Mouse (Mus musculus): ENCODE measurements around the gene Ada.

Gene Ada

DNA sequence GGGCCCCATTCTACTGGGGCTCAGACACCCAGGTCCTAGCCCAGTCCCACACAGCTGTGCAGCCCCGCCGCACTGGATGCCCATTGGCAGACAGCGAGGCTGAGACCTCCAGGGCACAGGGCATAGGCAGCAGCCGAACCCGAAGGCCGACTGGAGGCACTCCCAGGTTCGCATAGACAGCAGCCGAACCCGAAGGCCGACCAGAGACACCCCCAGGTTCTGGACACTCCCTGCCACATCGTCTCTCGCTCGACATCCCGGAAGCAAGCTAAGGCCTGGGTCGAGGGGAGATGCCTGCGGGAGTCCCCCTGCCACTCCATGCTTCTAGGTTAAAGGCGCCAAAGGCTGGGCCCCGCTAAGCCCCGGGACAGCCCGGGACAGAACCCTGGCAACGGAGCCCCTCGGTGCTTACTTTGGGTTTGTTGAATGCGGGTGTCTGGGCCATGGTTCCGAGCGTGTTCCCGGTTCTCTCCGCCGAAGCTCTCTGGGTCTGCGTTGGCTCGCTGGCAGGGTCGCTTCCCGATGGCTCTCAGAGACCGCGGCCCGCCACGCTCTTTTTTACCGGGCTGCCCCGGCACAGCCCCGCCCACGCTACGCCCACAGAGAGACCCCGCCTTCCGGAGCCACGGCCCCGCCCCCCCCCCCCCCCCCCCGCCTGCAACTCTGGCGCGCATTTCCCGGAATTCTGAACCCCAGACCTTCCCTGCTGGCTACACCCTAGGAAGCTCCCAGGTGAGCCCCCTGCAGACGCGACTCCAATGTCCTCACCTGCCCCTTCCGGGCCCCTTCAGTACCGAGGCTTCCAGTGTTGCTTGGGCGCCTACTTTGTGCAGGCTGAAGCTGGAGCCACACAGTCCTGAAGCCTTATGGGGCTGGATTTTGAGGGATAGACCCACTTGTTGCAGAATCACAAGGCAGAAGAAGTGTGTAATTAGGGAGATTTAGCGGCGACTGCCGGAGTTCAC, at the start of gene Ada:
Ada (minus strand) TSS at position 593 of the 965 bp plus-strand sequence.
- WGBS, result 6% methylated on average over 55 of the region's 57 CpGs

DNA sequence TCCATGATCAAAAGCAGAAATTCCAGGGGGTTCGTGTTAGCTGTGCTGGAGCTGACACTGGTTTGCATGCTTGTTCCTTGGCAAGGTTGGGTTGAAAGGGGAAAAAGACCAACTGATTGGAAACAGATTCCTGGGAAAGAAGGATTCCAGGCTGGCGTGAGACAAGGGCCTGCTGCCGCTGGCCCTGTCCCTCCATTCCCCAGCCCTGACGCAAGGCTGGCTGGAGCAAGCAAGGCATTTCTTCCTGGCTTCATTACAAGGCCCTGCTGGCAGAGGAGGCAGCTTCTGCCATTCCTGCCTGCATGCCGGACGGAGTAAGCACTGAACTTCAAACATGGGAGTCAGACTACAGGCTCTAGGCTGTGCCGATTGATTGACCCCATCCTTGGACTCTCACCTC, 48.4 kb upstream of the Ada start:
- 76% methylated on average over 7 of the region's 7 CpGs for WGBS

DNA sequence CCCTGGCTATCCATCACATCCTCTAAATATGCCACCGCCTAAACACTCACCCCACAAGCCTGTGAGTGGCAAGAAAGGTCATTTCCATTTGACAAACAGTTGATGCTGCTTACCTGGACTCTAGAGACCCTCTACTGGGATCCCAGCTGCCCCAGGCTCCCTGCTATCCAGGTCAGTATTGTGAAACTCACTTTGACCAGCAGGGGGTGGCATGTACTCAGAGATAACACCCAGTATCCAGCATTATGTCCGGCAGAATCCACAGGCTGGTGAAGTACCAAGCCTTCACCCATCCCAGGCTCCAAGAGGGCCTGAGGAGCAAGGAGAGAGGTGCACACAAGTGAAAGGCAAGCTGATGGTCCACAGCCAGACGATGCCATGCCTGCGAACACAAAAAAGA, 38.4 kb upstream of the Ada start:
- WGBS, result 75% methylated on average over 4 of the region's 4 CpGs

DNA sequence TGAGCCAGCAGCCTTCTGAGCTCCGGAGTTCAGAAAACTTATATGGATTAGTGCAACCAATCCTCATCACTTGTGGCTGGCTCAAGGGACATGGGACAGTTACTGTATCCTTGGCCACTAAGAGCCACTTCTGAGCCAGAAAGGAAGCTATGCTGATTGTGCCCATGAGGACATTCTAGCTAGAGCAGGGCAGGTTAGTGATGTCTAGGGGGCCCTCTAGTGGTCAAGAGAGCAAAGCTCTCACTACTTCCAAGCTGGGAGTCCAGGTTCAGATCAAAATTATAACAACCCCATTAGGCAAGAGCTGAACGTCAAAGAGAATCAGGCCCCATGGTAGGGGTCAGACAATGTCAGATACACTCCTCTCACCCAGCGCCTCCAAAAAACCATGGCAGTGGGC, 37.7 kb upstream of the Ada start:
- WGBS, result 40% methylated on average over 3 of the region's 3 CpGs

DNA sequence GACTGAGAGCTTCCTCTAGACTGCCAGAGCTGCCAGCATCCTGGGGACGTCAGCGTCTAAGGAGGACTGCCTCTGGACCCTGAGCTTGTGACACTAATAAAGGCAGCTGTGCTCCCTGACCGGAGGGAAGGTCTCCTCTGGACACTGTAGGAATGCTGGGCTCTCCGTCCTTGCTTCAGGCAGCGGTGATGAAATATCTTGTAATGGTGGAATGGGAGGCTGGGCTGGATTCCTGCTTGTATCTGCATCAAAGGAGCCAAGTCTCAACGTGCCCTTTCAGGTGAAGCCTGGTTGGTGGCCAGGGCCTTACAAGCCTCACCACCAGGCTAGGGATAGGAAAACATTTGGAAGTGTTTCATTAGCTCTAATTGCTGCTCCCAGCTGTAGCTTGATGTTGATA, 37.0 kb upstream of the Ada start:
- 92% methylated on average over 6 of the region's 6 CpGs for WGBS

DNA sequence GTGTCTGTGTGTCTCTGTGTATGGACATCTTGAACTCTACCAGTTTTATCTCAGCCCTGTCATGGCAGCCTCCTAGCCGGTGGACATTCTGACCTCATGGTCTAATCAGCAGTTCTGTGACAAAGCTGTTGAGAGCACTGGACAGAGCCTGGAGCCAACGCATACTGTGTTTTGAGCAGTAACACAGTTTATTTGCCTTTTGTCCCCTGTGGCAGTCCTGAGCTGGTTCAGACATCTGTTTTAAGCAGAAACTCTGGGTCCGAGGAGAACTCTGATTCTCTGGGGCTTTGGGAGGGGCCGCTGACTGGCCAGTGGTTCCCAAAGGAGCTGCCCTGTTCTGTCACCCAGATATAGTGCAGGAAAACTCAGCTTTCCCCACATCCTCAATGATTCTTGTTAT, 33.9 kb upstream of the Ada start:
- 75% methylated on average over 4 of the region's 4 CpGs for WGBS

DNA sequence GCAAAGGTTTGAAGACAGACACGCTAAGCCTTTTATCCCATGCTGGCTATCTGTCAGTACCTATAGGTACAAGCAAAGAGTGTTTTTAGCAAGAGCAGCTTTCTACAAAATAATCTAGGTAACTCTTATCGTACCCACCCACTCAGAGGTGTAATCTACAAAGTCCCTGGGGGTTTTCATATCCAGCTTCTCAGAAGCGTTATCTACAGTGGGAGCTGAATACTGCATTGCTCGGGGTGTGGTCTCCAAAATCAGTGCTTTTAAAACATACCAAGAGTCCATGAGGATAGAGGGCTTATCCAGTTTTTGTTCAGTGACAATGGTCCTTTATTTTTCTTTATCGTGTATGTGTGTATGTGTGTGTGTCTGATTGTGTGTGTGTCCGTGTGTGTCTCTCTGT, 33.3 kb upstream of the Ada start:
- WGBS, result 86% methylated on average over 6 of the region's 6 CpGs

DNA sequence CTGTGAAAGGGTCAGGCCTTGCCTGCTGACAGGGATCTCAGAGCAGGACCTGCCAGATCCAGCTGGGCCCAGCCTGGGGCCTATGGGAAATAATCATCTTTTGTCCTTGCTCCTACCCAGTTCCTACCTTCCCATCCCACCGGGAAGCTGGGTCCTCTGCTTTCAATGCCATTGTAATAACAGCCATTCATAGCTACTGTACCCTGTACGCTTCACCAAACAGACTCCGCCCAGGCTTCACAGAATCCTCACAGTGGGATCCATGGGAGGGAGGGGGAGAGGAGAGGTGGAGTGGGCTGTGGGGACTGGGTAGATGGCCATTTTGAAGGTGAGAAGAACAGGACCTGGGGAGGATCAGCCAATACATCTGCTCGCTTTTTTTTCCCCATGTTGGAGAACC, 28.9 kb upstream of the Ada start:
- WGBS, result 77% methylated on average over 4 of the region's 4 CpGs

DNA sequence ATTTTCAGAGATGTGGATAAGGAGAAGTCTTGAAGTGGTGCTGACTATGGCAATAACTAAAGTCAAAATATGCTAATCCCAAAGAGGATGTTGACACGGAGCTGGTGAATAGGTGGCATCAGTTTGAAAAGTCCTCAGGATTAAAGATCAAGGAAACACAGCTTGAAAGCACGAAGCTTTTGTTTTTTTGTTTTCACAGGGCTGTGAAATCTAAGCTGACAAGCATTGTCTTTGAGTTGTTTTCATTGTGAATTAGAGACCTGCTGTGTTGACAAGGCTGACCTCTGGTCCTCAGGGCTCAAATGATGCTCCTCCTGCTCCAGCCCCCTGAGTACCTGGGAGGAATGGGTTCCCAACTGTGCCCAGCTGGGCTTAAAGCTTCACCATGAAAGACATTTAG, 27.0 kb upstream of the Ada start:
- WGBS, result 67% methylated on average over 2 of the region's 2 CpGs

DNA sequence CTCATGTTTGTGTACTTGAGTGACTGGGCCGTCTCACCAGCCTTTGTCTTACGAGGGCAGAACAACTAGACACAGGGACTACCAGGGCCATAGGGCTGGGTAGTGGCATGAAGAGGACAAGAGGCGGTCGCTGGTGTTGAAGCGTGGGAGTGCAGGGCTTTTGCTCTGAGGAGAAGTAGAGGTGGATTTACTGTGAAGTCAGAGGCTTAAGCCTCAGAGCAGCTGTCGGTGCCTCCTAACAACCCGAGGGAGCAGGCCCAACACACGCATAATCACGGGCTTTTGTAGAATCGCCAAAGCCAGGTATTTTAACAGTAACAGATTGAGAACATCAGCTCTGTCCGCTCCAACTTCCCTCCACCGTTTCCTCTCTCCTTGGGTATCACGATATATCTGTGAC, 26.6 kb upstream of the Ada start:
- WGBS, result 51% methylated on average over 13 of the region's 13 CpGs

DNA sequence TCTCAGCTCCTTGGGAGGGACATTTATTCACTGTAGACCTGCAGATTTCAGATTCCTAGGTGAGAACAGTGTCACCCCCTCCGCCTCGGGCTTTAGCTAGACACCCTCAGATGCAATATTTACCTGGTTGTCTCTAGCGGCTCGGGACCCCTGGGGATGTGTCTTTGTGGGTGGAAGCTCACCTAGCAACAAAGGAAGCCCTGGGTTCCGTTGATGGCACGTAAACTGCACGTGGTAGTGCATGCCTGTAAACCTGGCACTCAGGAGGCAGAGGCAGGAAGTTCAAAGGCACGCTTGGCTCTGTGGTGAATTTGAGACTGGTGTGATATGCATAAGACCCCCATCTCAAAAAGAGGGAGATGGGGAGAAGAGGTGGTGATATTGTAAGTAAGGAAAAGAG, 20.7 kb upstream of the Ada start:
- 90% methylated on average over 8 of the region's 8 CpGs for WGBS

DNA sequence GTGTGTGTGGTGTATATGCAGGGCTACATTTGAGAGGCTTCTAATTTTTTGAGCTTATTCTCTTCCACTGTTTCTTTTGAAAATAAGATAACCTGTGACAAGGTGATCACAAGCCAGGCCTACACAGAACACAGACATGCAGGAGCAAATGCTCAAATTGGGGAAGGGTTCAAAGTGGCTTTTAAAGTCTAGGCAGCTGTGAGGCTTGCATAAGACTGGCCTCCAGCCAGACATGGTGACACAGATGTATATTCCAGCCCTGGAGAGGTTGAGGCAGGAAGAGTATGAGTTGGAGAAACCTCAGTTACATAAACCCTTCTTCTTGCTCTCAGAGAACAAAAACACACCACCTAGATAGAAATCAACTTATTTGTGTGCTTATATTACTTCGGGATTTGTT, 16.9 kb upstream of the Ada start:
- WGBS, result 79% methylated on average over 1 of the region's 1 CpGs

DNA sequence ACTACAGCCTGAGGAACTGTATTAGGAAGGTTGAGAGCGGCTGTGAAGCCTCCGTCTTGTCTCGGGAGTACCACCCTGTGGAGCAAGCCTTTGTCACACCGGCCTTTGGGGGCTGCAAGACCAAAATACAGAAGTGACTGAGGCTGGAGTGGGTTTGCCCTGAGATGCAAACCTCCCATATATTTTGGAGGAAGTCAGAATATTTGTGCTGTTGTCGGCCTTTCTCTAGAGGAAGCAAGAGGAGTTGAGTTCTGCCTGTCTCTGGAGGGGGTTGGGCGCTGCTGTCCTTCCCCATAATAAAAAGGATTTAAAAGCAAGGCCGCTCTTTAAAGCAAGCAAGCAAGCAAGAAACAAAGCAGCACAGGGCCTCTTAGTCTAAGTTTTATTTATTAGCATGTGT, 11.4 kb upstream of the Ada start:
- WGBS, result 90% methylated on average over 7 of the region's 7 CpGs

DNA sequence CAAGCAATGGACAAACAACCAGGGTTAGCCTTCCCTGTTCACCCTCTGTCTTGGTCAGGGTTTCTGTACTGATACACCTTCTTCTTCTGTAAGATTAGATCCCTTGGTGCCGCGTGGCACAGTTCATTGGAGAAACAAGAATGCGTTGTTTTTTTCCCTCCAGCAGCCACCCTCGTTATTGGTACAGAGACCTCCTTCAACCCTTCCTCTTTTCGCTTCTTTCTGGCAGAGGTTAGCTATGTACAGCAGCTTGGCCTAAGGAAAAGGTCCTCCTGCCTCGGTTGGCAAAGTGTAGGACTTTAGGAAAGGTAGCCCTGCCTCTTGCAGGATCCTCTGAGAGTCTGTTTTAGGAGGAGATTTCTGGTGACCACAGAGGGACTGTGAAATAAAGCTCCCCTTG, 10.6 kb upstream of the Ada start:
- WGBS, result 78% methylated on average over 6 of the region's 6 CpGs

DNA sequence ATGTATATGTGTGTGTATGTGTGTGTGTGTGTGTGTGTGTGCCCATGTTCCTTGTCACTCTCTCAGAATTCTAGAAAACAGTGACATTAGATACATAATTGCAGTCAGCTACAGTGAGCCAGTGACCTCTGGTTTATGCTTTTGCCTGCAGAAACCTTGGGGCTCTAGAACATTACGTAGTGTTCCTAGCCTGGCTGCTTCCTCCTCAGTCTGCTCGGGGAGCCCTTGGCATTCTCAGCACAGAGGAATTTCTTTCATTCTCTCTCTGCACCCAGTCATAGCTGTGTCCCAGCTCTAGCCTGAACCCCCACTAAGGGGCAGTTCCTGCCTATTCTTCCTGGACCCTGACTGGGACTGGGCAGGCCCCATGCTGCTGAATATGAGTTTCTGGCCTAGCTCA, 8.1 kb upstream of the Ada start:
- 83% methylated on average over 2 of the region's 2 CpGs for WGBS

DNA sequence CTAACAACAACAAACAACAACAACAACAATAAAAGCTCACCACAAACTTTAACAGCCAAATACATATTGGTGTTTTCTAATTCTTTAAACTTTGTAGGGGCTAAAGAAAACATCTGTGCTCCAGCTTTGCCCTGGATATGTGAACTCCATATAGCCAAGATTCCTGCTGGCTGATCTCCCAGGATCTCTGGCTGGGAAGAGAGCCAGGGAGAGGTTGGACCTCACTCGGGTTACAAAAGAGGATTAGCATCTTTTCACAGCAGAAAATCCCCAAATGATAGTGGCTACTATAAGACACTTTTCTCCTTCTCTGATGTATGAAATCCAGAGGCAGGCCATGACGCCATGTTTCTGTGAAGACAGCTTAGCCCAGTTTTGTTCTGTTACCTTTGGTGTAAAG, 6.7 kb upstream of the Ada start:
- 42% methylated on average over 2 of the region's 2 CpGs for WGBS

DNA sequence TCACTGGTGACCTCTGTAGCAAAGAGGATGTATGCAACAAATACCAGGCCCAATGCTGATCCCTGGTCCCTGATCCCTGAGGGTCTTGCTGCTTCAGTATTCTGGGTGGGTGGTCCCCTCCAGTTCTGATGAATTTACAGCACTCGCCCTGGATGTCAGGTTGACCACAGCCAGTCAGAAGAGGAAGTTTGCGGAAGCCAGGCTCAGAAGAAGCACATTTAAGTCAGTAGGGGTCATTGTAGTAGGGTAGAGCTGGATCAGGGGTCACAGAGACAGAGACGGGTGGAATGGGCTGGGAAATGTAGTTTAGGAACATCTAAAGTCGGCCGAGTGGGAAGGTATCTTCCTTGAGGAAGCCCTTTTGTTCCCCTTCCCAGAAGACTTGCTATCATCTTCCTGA, 4.2 kb upstream of the Ada start:
- 94% methylated on average over 5 of the region's 5 CpGs for WGBS

DNA sequence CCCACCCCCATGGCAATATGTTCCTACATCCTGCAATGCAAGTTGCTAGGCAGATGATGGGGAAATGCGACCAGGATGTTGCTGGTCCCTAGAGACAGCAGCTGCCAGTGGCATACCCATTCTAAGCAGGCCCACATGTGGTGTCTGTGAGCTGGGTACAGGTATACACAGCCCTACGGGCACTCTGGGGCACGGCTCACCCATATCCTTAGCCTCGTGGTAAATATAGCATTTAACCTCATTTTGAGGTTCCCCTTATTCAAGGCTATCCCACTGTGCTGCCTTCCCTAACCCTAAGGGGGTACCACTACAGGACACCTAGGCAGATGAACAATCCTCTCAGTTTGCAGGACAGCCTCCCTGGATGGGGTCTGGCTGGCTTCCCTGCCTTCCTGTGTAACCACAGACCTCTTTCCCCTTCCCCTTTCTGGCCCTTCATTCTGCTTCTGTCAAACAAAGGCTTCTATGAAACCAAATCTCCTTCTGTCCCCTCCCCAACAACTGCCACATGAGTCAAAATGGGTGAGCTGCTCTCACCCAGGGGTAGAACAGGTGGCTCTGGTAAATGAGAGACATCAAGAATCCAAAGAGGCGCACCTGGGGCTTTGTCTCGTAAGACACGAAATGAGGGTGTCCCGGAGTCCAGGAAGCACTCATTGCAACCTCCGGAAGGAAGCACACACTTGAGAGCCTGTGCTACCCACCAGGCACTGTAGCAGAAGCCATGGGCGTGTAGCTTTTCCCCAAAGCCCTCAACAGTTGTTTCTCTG, 5.1 kb downstream of the Ada start:
- 77% methylated on average over 10 of the region's 10 CpGs for WGBS

DNA sequence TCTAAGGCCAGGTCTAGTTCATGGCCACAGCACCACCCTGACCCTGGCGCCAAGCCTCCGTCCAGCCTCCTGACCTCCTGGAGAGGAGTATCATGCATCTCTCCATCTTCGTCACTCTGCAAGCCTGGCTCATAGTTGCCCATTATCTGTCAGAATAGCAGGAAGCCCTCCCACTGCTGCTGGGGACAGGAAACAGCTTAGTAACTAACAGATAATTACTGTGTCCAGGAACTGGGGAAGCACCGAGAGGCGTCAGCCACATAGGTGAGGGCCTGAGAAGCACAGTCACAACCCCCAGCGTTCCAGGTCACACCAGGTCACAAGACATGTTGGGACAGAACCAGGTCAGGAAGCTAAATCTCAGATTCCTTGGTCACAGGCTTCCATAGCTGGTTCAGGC, 6.7 kb downstream of the Ada start:
- 73% methylated on average over 6 of the region's 6 CpGs for WGBS

DNA sequence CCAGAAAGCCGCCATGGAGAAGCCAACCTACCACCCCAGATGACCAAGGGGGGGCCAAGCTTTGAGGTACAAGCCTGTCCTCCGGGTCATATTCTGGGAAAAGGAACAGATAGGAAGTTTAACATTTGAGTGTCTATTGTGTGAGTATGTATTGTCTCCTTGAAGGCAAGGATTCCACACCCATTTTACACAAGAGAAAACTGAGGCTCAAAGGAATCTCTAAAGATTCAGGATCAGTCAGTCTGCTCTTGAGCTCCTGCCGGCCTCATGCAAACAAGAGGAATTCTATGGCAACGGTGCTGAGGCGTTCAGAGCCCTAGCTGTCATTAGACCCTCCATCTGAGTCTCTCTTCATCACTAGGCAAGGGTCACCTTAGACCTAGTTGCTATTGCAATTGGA, 7.4 kb downstream of the Ada start:
- 89% methylated on average over 5 of the region's 5 CpGs for WGBS

DNA sequence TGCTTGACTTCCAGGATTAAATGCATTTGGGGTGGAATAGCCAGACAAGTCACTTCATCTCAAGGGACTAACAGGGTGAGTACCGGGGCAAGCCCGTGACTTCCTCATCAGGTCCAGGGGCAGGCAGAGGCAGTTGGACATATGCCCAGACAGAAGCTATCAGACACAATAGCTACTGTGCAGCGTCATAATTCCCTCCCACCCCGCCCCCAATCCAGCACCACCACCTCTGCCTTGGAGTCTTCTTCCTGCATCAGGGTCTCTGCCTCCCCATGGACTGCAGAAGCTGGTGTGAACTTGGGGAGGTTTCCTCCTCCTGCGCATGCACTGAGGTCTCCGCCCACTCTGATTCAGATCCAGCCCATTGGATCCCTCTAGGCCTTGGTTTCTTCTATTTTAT, 14.1 kb downstream of the Ada start:
- 51% methylated on average over 6 of the region's 6 CpGs for WGBS

DNA sequence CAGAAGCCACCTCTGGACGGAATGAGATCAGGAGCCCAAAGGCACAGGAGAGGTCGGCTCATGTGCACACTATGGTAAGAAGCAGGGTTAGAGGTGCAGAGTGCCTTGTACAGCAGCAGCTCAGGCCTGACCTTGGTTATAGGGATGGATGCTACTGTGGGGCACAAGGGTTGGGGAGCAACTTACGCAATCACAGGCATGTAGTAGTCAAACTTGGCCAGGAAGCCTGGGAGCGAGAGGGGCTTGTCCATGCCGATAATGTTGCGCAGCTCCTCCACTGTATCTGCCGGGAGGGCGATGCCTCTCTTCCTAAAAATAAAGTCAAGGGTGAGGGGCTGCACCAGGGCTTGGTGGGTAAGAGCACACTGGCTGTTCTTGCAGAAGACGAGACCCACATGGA, 14.9 kb downstream of the Ada start:
- WGBS, result 97% methylated on average over 9 of the region's 9 CpGs

DNA sequence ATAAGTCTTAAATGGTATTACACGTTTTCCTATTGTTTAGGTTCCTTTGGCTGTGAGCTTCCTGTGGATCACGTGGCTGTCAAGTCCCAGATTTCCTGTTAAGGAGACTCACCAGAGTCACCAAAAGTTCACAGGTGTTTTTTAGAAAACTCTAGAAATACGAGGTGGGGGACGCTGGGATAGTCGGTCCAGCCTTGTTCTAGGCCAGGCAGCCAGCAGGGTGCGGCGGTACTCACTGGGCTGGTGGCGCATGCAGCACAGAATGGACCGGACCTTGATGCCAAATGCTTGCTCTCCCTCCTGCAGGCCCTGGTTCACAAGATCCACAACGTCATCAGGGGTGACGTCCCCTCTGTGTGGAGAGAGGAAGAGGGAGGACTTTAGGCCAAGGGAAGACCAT, 18.0 kb downstream of the Ada start:
- 83% methylated on average over 11 of the region's 11 CpGs for WGBS
